Mouse (Mus musculus) E14TG2a.4 (cell line): ENCODE measurements around the gene Uqcc1.

Experiments
- CTCF ChIP-seq: conservative IDR thresholded peaks from 2 replicates; pipeline ENCODE4 v1.5.1; 2014; ENCODE audit warnings: low read length
- NANOG ChIP-seq: IDR thresholded peaks from 2 replicates; pipeline ENCODE4 v1.6.1; 2014; ENCODE audit warnings: borderline replicate concordance, low read length, mixed read lengths
- POU5F1 ChIP-seq: IDR thresholded peaks from 2 replicates; pipeline ENCODE4 v1.6.1; 2014; ENCODE audit warnings: low read length, borderline replicate concordance

DNA sequence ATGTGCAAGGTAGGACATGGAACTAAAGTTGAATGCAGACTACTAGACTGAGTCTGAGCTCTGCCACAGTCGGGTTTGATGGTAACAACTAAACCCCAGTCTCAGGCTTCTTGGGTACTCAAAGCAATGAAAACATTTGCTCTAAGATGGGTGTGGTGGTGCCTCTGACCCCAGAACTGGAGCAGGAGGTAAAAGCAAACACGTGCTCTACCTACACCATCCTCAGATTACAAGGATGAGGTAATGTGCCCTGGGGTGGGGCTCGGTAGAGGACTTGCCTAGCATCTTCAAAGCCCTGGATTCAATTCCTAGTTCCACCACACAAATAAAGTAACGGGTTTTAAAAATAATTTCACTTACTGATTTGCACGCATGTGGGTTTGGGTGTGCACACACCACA lies 77.6 kb downstream of the Uqcc1 start:
- TF ChIP-seq CTCF (no peak), NANOG (no peak), POU5F1 (no peak)
